Mouse (Mus musculus): Measurements from ENCODE around the gene Ikbkg. TPM values are rescaled to one million over a fixed set of nuclear protein-coding genes. Genes with fewer than 3 reads are reported as not detected.

Ikbkg gene
- polyA plus RNA-seq, 1 experiment, result not detected

DNA sequence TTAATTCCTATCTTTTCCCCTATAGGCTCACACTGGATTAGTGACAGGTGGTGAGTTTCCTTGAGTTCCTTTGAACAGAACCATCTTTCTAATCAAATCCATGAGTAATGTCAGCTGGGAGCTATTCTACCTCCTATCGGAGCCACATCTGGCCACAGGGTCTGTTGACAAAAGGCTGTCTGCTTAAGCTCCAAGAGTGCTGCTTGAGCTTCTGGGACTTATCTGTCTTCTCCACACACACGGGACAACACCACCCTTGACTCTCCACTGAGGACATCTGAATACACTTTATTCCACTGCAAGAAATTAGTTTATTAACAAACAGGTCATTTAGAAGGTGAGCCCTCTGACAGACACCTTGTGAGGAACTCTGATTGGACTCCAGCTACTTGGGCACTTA is 8.6 kb upstream of the Ikbkg start:
- H3K27ac ChIP-seq (ENCODE audit: insufficient read depth, low read depth, low read length), result no peak overlapping the region
- 89% methylated on average over 2 of the region's 2 CpGs for WGBS
- no peaks in the 10 kb centered on the region for H3K4me1 ChIP-seq (ENCODE audit: control insufficient read depth, insufficient read depth, low read length)
- H3K4me3 ChIP-seq (ENCODE audit: insufficient read depth, low read depth, low read length), result no peak overlapping the region
- no peak for TF ChIP-seq POLR2A (IDR thresholded peaks at IDR 0.05; ENCODE audit: insufficient read depth, low read depth, low read length)
- no peak for TF ChIP-seq CTCF (IDR thresholded peaks at IDR 0.05; ENCODE audit: insufficient read depth, low read depth, low read length)

DNA sequence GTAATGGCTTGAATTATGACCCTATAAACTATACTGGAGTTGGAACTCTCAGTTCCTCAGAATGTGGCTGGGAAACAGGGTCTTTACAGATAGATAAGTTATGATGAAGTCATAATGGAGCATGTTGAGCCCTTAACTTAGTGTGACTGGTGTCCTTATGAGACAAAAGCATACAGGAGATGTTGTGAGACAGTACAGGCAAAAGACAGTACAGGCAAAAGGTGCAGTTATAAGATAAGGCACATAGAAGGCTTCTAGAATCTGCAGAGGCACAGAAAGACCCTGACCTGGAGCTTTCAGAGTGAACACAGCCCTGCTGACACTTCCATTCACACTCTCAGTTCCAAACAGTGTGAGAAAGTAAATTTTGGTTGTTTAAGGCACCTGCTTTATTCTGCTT is 4.9 kb upstream of the Ikbkg start:
- Histone ChIP-seq H3K4me1 (ENCODE audit: control insufficient read depth, insufficient read depth, low read length) (no peaks in the 10 kb centered on the region), H3K27ac (ENCODE audit: insufficient read depth, low read depth, low read length) (no peak overlapping the region), H3K4me3 (ENCODE audit: insufficient read depth, low read depth, low read length) (no peak overlapping the region)
- TF ChIP-seq POLR2A (IDR thresholded peaks at IDR 0.05; ENCODE audit: insufficient read depth, low read depth, low read length), result no peak
- no peak for TF ChIP-seq CTCF (IDR thresholded peaks at IDR 0.05; ENCODE audit: insufficient read depth, low read depth, low read length)

DNA sequence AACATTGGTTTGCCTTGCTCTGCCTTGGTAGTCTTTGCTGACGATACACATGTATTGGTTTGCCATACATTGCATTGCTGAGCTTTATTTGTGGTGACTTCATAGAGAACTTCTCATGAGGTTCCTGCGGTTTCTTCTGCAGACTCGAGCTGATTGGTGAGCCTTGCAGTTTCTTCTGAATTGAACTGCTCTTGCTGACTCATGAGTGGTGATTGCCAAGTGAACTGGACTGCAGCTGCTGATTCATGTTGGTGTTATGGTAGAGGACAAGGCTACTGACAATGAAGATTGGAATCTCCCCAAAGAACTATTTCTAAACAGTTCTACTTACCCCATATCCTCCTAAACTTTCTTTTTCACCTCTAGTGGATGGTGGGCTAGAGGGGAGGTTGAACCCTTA is 7.0 kb downstream of the Ikbkg start:
- no peaks in the 10 kb centered on the region for H3K4me1 ChIP-seq (ENCODE audit: control insufficient read depth, insufficient read depth, low read length)
- 80% methylated on average over 3 of the region's 3 CpGs for WGBS
- TF ChIP-seq POLR2A (IDR thresholded peaks at IDR 0.05; ENCODE audit: insufficient read depth, low read depth, low read length) (no peak), CTCF (IDR thresholded peaks at IDR 0.05; ENCODE audit: insufficient read depth, low read depth, low read length) (no peak)
- no peak overlapping the region for H3K27ac ChIP-seq (ENCODE audit: insufficient read depth, low read depth, low read length)
- H3K4me3 ChIP-seq (ENCODE audit: insufficient read depth, low read depth, low read length), result no peak overlapping the region

DNA sequence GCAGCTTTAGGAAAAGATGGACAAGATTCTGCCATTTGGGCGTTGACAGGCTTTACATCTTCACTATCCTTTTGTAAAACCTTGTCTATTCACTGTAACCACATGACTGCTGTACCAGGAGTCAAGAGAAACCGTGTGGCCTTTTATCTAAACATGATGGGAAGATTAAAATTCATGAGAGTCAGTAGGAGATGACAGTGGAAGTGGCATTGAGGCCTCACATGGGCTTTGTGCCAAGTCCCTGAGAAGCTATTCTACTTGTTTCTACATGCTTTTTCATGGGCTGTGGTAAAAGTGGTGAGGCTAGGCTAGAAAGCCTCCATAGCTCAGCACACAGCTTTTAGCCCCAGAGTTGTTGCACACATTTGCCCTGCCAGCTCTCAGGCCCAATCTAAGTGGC is 15.2 kb downstream of the Ikbkg start:
- 38% methylated on average over 2 of the region's 2 CpGs for WGBS
- Histone ChIP-seq H3K4me3 (ENCODE audit: insufficient read depth, low read depth, low read length) (no peak overlapping the region), H3K27ac (ENCODE audit: insufficient read depth, low read depth, low read length) (no peak overlapping the region), H3K4me1 (ENCODE audit: control insufficient read depth, insufficient read depth, low read length) (no peaks in the 10 kb centered on the region)
- TF ChIP-seq POLR2A (IDR thresholded peaks at IDR 0.05; ENCODE audit: insufficient read depth, low read depth, low read length) (no peak), CTCF (IDR thresholded peaks at IDR 0.05; ENCODE audit: insufficient read depth, low read depth, low read length) (no peak)

DNA sequence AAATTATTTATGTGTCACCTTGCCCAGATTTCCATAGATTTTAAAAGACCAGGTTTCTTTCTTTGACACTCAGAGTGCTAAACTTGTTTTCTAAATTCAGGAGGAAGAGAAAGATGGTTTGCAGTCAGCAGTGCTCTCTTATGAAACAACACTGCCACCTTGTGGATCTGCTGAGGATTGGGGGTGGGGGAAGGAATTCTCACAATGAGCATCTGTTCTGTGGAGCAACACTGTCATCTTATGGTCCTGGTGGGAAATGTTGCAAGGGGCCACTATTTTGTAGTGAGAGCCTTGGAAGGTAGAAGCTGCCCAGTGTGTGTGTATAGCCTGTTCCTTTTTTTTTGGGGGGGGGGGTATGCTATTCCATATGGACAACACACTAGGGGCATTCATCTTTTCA is 20.3 kb downstream of the Ikbkg start:
- TF ChIP-seq CTCF (IDR thresholded peaks at IDR 0.05; ENCODE audit: insufficient read depth, low read depth, low read length) (no peak), POLR2A (IDR thresholded peaks at IDR 0.05; ENCODE audit: insufficient read depth, low read depth, low read length) (no peak)
- no peak overlapping the region for H3K4me3 ChIP-seq (ENCODE audit: insufficient read depth, low read depth, low read length)
- H3K27ac ChIP-seq (ENCODE audit: insufficient read depth, low read depth, low read length), result no peak overlapping the region

DNA sequence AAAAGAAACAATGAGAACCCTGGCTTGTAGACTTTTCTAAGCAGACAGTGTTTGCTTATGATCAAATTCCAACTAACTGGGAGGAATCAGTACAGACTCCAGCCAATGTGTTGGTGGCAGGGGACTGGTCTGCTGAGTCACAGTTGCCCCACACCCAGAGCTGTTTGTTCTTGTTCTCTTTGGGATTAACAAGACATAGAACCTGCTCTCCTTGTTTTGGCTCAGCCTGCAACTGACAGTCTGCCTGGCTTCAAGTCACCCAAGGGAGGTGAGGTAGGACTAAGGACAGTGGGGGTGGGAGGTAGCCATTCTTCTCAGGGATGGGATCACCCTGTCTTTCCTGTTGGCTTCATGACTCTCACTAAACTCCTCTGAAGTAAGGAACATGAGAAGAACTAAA is 31.4 kb downstream of the Ikbkg start:
- Histone ChIP-seq H3K4me3 (ENCODE audit: insufficient read depth, low read depth, low read length) (no peak overlapping the region), H3K4me1 (ENCODE audit: control insufficient read depth, insufficient read depth, low read length) (0 out of 2 replicates have a peak, but pooled peaks cover 4% of the 10 kb centered on the region), H3K27ac (ENCODE audit: insufficient read depth, low read depth, low read length) (no peak overlapping the region)
- TF ChIP-seq POLR2A (IDR thresholded peaks at IDR 0.05; ENCODE audit: insufficient read depth, low read depth, low read length) (no peak), CTCF (IDR thresholded peaks at IDR 0.05; ENCODE audit: insufficient read depth, low read depth, low read length) (no peak)

More for the DNA sequence above, 20.3 kb downstream of the Ikbkg start:
- H3K4me1 ChIP-seq (ENCODE audit: control insufficient read depth, insufficient read depth, low read length), result no peaks in the 10 kb centered on the region

DNA sequence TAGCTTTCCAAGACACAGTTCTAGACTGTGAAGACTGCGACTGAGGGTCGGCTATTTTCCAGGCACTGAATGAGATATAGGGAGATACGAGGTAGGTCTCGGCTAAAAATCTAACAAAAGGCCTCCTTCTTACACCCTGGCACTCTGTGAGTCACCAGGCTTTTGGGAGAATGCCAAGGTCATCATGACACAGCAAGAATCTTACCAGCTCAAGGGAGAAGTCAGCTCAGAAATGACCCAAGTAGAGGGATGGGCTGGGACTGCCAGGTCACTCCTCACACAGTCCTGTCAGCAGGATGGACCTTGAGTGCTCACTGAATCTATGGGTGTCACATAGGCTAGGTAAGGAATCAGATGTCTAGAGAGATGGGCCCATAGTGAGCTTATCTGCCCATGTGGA is 32.1 kb downstream of the Ikbkg start:
- Histone ChIP-seq H3K27ac (ENCODE audit: insufficient read depth, low read depth, low read length) (0 out of 2 replicates have a peak overlapping the region, but pooled peaks have one; percentile 29), H3K4me1 (ENCODE audit: control insufficient read depth, insufficient read depth, low read length) (0 out of 2 replicates have a peak, but pooled peaks cover 4% of the 10 kb centered on the region), H3K4me3 (ENCODE audit: insufficient read depth, low read depth, low read length) (no peak overlapping the region)
- 57% methylated on average over 4 of the region's 4 CpGs for WGBS
- TF ChIP-seq CTCF (IDR thresholded peaks at IDR 0.05; ENCODE audit: insufficient read depth, low read depth, low read length) (no peak), POLR2A (IDR thresholded peaks at IDR 0.05; ENCODE audit: insufficient read depth, low read depth, low read length) (no peak)

DNA sequence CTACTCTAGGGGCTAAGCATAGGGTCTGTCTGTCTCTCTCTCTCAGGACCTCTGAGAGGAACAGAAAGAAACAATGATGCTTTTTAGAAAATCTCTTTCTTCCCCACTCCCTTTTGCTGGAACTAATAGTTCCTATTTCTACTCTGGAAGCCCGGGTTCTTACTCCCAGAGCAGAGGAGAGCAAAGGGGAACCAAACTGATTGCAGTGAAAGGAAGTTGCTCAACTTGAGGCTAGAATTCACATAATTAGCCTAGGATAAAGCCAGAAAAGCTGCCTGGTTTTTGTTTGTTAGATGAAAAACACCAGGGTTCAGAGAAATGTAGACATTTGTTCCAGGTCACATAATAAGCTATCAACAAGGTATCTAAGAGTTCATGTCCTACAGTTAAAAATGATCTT is 33.2 kb downstream of the Ikbkg start:
- WGBS, result 82% methylated on average over 1 of the region's 1 CpGs
- H3K27ac ChIP-seq (ENCODE audit: insufficient read depth, low read depth, low read length), result no peak overlapping the region
- 0 out of 2 replicates have a peak, but pooled peaks cover 4% of the 10 kb centered on the region for H3K4me1 ChIP-seq (ENCODE audit: control insufficient read depth, insufficient read depth, low read length)
- H3K4me3 ChIP-seq (ENCODE audit: insufficient read depth, low read depth, low read length), result no peak overlapping the region
- TF ChIP-seq CTCF (IDR thresholded peaks at IDR 0.05; ENCODE audit: insufficient read depth, low read depth, low read length), result no peak
- no peak for TF ChIP-seq POLR2A (IDR thresholded peaks at IDR 0.05; ENCODE audit: insufficient read depth, low read depth, low read length)

DNA sequence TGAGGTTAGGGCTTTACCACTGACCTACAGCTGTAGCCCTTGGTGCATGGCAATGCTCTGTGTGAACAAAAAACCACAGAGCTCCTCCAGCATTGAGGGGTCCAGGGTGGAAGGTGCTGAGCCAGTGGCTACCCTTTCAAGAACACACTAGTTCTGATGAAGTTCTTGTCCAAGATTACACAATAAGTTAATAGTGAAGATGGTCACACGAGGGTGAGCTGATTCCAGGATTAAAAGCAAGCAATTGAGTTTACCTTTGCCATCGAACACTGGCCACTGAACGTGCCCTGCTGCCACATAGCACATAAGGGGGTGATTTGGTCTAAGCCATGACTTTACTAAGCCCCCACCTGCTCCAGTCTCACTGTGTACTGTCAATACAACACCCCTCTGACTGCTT is 34.0 kb downstream of the Ikbkg start:
- WGBS, result 82% methylated on average over 3 of the region's 3 CpGs
- Histone ChIP-seq H3K4me1 (ENCODE audit: control insufficient read depth, insufficient read depth, low read length) (0 out of 2 replicates have a peak, but pooled peaks cover 4% of the 10 kb centered on the region), H3K4me3 (ENCODE audit: insufficient read depth, low read depth, low read length) (no peak overlapping the region), H3K27ac (ENCODE audit: insufficient read depth, low read depth, low read length) (no peak overlapping the region)
- TF ChIP-seq POLR2A (IDR thresholded peaks at IDR 0.05; ENCODE audit: insufficient read depth, low read depth, low read length) (no peak), CTCF (IDR thresholded peaks at IDR 0.05; ENCODE audit: insufficient read depth, low read depth, low read length) (no peak)

All from olfactory bulb, adult 2 months (tissue).